Mouse (Mus musculus) G1E (cell line): ENCODE data around the gene Arl15.

Experiments
- CTCF ChIP-seq: IDR thresholded peaks from 2 replicates; pipeline ENCODE4 v1.5.1; 2012; ENCODE audit warnings: low read depth, low read length, inconsistent platforms, mixed read lengths
- GATA1 ChIP-seq: IDR thresholded peaks from 2 replicates; pipeline ENCODE4 v1.6.1; 2012; ENCODE audit warnings: borderline replicate concordance, low read length, inconsistent platforms, mixed read lengths
- GATA2 ChIP-seq: IDR thresholded peaks from 2 replicates; pipeline ENCODE4 v1.6.1; 2012; ENCODE audit warnings: low read depth, low read length, inconsistent platforms, borderline replicate concordance
- POLR2AphosphoS5 ChIP-seq: IDR thresholded peaks from 2 replicates; pipeline ENCODE4 v1.6.1; 2012; ENCODE audit warnings: low read depth, low read length, inconsistent platforms; ENCODE audit not compliant: insufficient replicate concordance
- TAL1 ChIP-seq: conservative IDR thresholded peaks from 2 replicates; pipeline ENCODE4 v1.6.1; 2012; ENCODE audit warnings: low read depth, low read length, inconsistent platforms, mixed read lengths

DNA sequence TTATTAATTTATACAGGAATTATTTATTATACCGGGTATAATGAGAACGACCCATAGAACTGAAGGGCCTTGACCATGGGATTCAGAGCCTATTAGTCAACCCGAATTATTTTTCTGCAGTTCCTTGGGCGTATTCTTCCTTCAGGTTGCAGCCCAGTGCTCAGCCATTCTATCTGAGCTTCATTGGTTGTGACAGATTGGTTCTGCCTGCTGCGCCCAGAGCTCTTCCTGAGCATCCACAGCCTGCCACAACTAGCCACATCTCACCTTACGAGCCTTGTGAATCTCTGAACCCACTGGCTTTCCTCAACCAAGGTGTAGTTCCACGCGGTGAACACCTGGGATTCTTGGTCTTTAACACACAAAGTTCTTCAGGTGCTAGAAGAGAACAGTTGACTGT lies 350.9 kb downstream of the Arl15 start:
- no peak for TF ChIP-seq CTCF
- TF ChIP-seq GATA1, result no peak
- no peak for TF ChIP-seq POLR2AphosphoS5
- no peak for TF ChIP-seq TAL1
- TF ChIP-seq GATA2, result no peak
